Mouse (Mus musculus) activated CD4-positive, CD25-positive, alpha-beta regulatory T cell, adult 9 weeks (primary cell): ENCODE results near the gene Dbh. TPM values are rescaled to one million over a fixed set of nuclear protein-coding genes. Genes with fewer than 3 reads are reported as not detected.

Experiments used
- polyA plus RNA-seq: library from polyadenylated mRNA; unstranded; fragments of 100-300 nt; shearing (Covaris generic); gene quantifications from one replicate; pipeline ENCODE4 v1.2.1, GENCODE M21; 2017

Dbh gene
- not detected for polyA plus RNA-seq

GRCm38 (mm10) chr2:27164796-27165590 is at the start of gene Dbh:
TSS of gene Dbh (plus strand) at chr2:27165233.

GRCm38 (mm10) chr2:27141950-27142693 is 22.9 kb upstream of the Dbh start, which contains the start of gene Fam163b:
TSS of gene Fam163b (minus strand) at chr2:27142491.

Other genes starting within 250 kb of the Dbh start
- gene Surf2, start 248.9 kb upstream of the Dbh start, polyA plus RNA-seq: 67.2 TPM
- gene Surf1, start 248.7 kb upstream of the Dbh start, polyA plus RNA-seq: 126 TPM
- 175 TPM for gene Surf4, start 231.3 kb upstream of the Dbh start, polyA plus RNA-seq
- 0.59 TPM for gene Stkld1, start 231.2 kb upstream of the Dbh start, polyA plus RNA-seq
- 86.1 TPM for gene Rexo4, start 200.8 kb upstream of the Dbh start, polyA plus RNA-seq
- gene Adamts13, start 191.8 kb upstream of the Dbh start, polyA plus RNA-seq: not detected
- gene Cacfd1, start 155.3 kb upstream of the Dbh start, polyA plus RNA-seq: 27.9 TPM
- 2.7 TPM for gene Slc2a6, start 137.2 kb upstream of the Dbh start, polyA plus RNA-seq
- not detected for gene Mymk, start 93.1 kb upstream of the Dbh start, polyA plus RNA-seq
- gene Adamtsl2, start 85.9 kb upstream of the Dbh start, polyA plus RNA-seq: 0.66 TPM
- not detected for gene Fam163b, start 22.7 kb upstream of the Dbh start, polyA plus RNA-seq
- gene Sardh, start 83.1 kb downstream of the Dbh start, polyA plus RNA-seq: 2.4 TPM